Mouse (Mus musculus) erythroblast, adult 5-6 weeks (primary cell): ENCODE measurements around the gene Sema3c. TPM values are rescaled to one million over a fixed set of nuclear protein-coding genes. Genes with fewer than 3 reads are reported as not detected.

ENCODE experiments used
- ATAC-seq: replicated peaks from 2 replicates; pipeline ENCODE4 v1.8.0; 2016; ENCODE audit warnings: moderate number of reproducible peaks, mild to moderate bottlenecking, moderate TSS enrichment, inconsistent platforms; ENCODE audit not compliant: poor library complexity, low FRiP score, severe bottlenecking
- total RNA-seq, 2 experiments: library from RNA; stranded (forward) in 1 of 2; stranded (reverse) in 1 of 2; fragments of 150-400 nt in 1 of 2; fragments of 200-764, 138-1000 nt in 1 of 2; gene quantifications; 2 replicates each; pipeline versions ENCODE4 v1.2.3 to v1.2.4; 2015 to 2017; ENCODE audit warnings: low replicate concordance in 2 of 2

Sema3c gene
- total RNA-seq, 2 experiments from 2014 or later, result not detected

- no peak for ATAC-seq
Observed at GRCm38 (mm10) chr5:17629599-17629998, 55.5 kb downstream of the Sema3c start.

GRCm38 (mm10) chr5:17639519-17639918 lies 65.4 kb downstream of the Sema3c start:
- ATAC-seq, result no peak

GRCm38 (mm10) chr5:17647643-17648226 lies 73.7 kb downstream of the Sema3c start:
- no peak for ATAC-seq

GRCm38 (mm10) chr5:17648865-17649542 lies 74.9 kb downstream of the Sema3c start:
- ATAC-seq, result no peak

GRCm38 (mm10) chr5:17661223-17661622 lies 87.1 kb downstream of the Sema3c start:
- no peak for ATAC-seq

GRCm38 (mm10) chr5:17671356-17671755 lies 97.3 kb downstream of the Sema3c start:
- ATAC-seq, result no peak

- no peak for ATAC-seq
Observed at GRCm38 (mm10) chr5:17680862-17681261, 106.8 kb downstream of the Sema3c start.

GRCm38 (mm10) chr5:17689121-17689520 lies 115.0 kb downstream of the Sema3c start:
- no peak for ATAC-seq

GRCm38 (mm10) chr5:17689604-17690003 lies 115.5 kb downstream of the Sema3c start:
- no peak for ATAC-seq

- ATAC-seq, result no peak
Observed at GRCm38 (mm10) chr5:17695366-17695765, 121.3 kb downstream of the Sema3c start.

- ATAC-seq, result no peak
Observed at GRCm38 (mm10) chr5:17698905-17699304, 124.8 kb downstream of the Sema3c start.

GRCm38 (mm10) chr5:17704160-17704559 lies 130.1 kb downstream of the Sema3c start:
- ATAC-seq, result no peak

GRCm38 (mm10) chr5:17707086-17707485 lies 133.0 kb downstream of the Sema3c start:
- no peak for ATAC-seq

GRCm38 (mm10) chr5:17712374-17712773 lies 138.3 kb downstream of the Sema3c start:
- ATAC-seq, result no peak

GRCm38 (mm10) chr5:17715206-17715605 lies 141.1 kb downstream of the Sema3c start:
- ATAC-seq, result no peak

GRCm38 (mm10) chr5:17720011-17720410 lies 145.9 kb downstream of the Sema3c start:
- no peak for ATAC-seq

GRCm38 (mm10) chr5:17724031-17724430 lies 149.9 kb downstream of the Sema3c start:
- ATAC-seq, result no peak

- ATAC-seq, result no peak
Observed at GRCm38 (mm10) chr5:17728047-17728446, 154.0 kb downstream of the Sema3c start.

- ATAC-seq, result no peak
Observed at GRCm38 (mm10) chr5:17739805-17740204, 165.7 kb downstream of the Sema3c start.

GRCm38 (mm10) chr5:17746520-17746919 lies 172.4 kb downstream of the Sema3c start:
- ATAC-seq, result no peak

GRCm38 (mm10) chr5:17747143-17747542 lies 173.1 kb downstream of the Sema3c start:
- no peak for ATAC-seq

GRCm38 (mm10) chr5:17748293-17748692 lies 174.2 kb downstream of the Sema3c start:
- no peak for ATAC-seq
